Mouse (Mus musculus) layer of hippocampus, adult 18-20 months (tissue): ENCODE measurements around the gene Lrrtm3. TPM values are rescaled to one million over a fixed set of nuclear protein-coding genes. Genes with fewer than 3 reads are reported as not detected.
A peak's percentile ranks its signal among the peaks of the same experiment; 100 is the strongest.

Experiments used
- DNase-seq, 2 experiments: peaks; one replicate each; pipeline ENCODE4 v3.0.0; 2022; ENCODE audit warnings: low spot score in 2 of 2
- long read RNA-seq: library from polyadenylated mRNA; stranded (forward); transcript quantifications from one replicate; pipeline ENCODE4 v2.0.0, GENCODE M21; 2021
- total RNA-seq, 2 experiments: library from RNA; stranded (reverse); gene quantifications; 2 replicates each; pipeline ENCODE4 v1.2.3; 2021

The Lrrtm3 gene
- total RNA-seq: 10 to 100 TPM; 20.6 to 25.4 TPM
- long read RNA-seq, transcript Lrrtm3-201 (3 exons, 3,896 nt): major isoform, 18 of 21 reads
- long read RNA-seq, partial matches to known transcripts: 2 of 21 reads
- long read RNA-seq, other reads (novel, unspliced or antisense): 1 of 21 reads

DNA sequence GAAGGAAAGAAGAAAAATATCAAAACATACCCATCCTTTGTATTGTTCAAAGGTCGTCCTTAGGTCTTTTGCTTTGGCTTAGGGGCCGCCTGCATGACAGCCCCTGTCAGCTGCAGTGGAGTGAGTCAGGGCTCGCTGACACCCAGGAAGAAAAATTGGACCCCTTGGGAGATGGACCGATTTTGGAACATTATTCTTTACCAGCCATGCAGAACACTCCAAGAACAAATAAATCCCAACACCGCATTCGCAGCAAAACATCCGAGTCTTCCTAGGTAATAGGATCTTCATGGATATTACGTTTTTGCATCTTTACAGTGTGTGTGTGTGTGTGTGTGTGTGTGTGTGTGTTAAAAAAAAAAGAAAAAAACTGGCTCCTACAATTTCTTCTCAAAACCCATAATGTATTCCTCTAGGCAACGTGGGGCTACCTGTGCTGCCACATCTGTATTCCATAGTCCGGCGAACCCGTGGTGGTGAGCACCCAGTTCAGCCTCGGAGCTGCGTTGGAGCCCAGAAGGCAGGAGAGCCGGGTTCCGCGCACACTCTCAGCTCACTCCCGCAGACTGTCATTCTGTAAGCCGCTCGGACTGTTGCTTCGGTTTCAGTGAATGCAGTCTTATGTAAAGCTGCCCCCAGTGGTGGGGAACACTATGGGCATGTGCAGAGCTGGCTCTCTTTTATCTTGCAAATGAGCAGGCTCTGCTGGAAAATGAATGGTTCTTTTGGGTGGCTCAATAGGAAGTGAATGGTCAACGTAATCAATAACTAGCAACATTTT, at the start of gene Lrrtm3:
Gene Lrrtm3, minus strand, starts transcription at position 598 of the 781 bp plus-strand sequence.
- peak; percentile 72 to 88 for DNase-seq

DNA sequence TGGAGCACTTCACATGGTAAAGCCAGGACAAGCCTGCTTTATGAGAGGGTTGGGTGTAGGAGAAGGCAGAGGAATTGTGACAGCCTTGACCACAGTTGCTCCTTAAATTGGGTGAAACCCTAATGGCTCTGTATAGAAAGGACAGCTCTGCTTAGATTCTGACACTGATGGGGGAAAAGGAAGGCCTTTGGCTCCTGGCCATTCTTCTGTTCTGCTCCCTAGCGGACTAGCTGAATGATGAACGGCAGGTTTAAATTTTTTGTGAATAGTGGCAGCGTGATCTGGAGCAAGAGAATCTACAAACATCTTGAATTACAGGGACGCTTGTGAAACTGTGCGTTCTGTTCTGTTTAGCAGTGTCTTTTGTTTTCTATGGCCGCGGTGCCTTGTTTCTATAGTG, 45.4 kb upstream of the Lrrtm3 start:
- no peak for DNase-seq

- no peak for DNase-seq
These were observed 43.4 kb upstream of the Lrrtm3 start for GRCm38 (mm10) chr10:64133461-64133860.

DNA sequence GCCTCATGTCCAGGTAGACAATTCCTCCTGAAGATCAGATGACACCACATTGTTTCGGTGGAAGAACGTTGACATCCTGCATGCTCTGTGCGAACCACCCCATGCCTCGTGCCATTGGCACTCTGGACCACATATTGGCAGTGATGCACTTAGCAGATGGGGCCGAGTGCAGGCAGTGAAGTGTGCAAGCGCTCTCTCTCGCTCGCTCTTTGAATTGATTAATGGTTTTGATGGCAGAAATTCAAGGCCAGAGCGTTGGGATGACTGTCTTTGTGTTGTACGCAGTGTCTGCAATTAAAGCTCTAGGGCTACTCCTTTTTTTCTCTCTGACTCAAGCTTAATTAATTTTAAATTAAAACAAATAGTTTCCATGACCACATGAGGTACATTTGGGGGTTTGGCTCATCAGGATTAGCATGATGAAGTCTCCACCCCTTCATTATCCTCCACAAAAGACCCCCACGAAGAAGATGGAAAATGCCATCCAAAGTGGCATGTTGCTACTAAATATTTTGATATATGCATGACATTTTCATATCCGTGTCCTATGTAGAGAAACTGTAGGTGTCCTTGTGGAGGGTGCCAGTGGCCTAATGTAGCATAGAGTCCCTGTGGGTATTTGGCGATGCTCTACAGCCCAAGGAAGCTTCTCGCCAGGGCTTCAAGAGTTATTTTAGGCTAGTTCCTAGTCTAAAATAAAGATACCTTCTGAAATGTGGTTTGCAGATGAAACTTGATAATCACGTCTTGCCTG, 40.5 kb upstream of the Lrrtm3 start:
- peak; percentile 3 to 26 for DNase-seq

- no peak for DNase-seq
These were observed 28.8 kb upstream of the Lrrtm3 start for GRCm38 (mm10) chr10:64118833-64119232.

GRCm38 (mm10) chr10:64115246-64115645, 25.2 kb upstream of the Lrrtm3 start:
- no peak for DNase-seq

DNA sequence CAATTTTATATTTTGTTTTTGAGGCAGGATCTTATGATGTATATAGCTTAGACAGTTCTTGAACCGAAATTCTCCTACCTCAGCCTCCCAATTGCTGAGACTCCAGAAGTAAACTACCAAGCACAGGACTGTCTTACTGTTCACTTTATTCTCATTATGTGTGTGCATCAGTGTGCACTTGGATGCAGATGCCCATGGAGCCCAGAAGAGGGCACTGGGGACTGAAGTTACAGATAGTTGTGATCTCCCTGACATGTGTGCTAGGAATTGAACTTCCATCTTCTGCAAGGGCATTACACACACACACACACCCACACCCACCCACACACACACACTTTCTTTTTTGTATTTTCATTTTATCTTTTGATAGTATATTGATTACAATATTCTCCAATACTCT, 6.5 kb upstream of the Lrrtm3 start:
- DNase-seq: no peak

- peak in 1 of 2 experiments; percentile 22 for DNase-seq
These were observed 1.2 kb downstream of the Lrrtm3 start for GRCm38 (mm10) chr10:64088774-64089460.

DNA sequence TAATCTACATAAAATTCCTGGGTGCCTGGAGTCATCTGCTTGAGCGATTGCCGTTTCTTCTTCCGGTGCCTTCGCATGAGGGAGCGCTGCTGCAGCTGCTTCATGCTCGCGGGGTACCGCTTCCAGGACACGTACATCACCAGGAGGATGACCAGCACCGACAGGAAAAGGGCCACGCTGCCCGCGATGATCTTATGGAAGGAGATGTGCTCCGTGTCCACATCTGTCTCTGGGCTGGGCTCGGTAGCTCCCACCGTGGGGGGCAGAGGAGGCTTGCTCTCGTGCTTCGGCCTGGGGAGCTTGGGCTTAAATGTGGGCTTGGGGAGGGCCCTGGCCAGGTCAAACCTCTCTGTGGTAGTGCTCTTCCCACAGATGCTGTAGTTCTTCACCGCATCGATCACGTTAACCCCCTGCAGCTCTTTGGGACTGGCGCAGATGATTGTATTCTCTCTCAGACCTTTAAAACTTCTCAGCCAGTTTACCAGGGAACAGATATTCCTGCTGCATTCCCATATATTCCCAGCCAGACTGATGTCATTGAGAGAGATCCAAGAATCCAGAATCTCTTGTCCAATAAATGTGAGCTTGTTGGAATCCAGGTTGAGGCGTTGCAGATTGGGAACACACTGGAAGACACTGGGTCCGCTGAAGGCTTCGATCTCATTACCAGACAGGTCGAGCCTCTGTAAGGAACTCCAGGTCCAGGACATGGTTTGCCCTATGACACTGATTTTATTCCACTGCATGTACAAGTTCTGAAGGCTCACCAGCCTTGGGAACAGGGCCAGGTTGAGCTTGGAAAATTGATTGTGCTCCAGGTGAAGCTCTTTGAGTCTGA, 1.9 kb downstream of the Lrrtm3 start:
- DNase-seq: peak in 1 of 2 experiments; percentile 31

GRCm38 (mm10) chr10:64087521-64087920, 2.6 kb downstream of the Lrrtm3 start:
- peak in 1 of 2 experiments; percentile 33 for DNase-seq

GRCm38 (mm10) chr10:64086567-64087391, 3.3 kb downstream of the Lrrtm3 start:
- DNase-seq: peak in 1 of 2 experiments; percentile 26

DNA sequence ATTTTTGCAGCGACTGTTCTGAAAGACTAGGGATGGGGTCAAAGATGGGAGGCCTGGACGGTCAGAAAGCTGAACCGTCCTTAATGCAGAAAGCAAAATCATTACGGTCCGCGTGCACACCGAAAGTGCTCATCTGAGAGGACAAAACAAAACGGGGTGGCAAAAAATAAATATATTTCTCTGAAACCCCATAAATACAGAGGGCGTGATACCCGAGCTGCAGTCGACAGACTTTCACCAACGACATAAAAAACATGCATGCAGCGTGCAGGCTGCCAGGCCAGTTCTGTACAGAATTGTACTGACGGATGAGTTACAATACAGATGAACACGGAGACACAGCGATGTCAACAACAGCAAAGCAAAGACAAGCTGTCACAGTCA, 3.9 kb downstream of the Lrrtm3 start:
- peak in 1 of 2 experiments; percentile 20 for DNase-seq

DNA sequence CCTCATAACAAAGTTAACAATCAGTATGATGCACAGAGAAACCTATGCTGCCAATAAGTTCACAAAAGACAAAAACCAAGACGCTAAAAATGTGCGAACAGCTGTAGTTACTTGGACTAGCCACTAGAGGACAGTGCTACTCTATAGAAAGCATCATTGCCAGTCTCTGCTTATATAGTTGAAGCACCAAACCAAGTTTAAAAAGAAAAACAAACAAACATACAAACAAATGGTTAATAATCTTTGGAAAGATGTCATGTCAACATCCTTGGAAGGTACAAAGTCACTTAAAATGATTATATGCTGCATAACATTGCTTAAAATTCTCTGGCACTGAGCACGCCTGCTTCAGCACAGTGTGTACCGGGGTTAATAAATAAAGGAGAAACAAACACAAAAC, 5.6 kb downstream of the Lrrtm3 start:
- peak in 1 of 2 experiments; percentile 77 for DNase-seq

DNA sequence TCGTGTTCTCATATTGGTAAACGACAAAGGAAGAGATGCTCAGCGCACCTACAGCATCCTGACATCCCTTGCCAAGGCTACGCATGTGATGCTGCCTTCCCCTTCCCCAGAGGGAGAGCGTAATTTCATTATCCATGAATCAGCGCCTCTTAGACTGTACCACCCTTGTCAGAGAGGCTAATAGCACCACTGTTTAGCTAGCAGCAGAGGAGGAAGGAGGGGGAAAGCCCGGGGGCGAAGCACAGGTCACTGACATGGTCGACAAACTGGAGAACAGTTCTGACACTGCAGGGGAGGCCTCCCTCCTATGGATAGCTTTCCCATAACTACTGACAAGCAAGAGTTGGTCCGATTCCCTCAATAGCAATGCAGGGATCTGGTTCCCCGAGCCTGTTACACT, 6.3 kb downstream of the Lrrtm3 start:
- peak in 1 of 2 experiments; percentile 11 for DNase-seq

- no peak for DNase-seq
These were observed 7.7 kb downstream of the Lrrtm3 start for GRCm38 (mm10) chr10:64082345-64082744.

DNA sequence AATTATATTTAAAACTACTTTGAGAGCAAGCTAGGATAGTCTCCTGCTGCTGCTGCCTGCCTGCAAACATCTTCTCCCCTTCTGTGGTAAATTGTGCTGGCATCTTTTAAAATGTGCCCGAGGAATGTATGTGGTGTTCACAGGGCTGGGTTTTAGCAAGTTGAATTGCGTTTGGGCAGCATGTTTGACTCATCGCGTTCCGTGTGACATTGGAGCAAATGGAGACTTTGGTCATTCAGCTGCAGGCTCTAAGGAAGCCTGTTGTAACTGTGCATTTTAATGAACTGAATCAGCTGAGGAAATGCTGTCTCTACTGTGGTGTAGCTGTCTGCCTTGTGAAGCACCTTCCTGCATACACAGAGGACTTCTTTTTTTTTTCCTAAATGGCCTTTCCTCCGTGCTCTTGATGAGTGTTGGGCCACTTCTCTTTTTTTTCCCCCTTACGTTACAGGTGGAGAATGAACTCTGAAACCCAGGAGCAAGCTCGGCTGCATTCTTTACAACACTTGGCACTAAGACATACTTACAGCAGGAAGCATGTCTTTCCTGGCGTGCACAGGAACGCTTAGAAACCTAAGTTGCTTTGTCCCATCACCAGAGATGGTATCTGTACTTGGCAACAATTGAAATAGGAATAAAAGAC, 13.5 kb downstream of the Lrrtm3 start:
- no peak for DNase-seq

DNA sequence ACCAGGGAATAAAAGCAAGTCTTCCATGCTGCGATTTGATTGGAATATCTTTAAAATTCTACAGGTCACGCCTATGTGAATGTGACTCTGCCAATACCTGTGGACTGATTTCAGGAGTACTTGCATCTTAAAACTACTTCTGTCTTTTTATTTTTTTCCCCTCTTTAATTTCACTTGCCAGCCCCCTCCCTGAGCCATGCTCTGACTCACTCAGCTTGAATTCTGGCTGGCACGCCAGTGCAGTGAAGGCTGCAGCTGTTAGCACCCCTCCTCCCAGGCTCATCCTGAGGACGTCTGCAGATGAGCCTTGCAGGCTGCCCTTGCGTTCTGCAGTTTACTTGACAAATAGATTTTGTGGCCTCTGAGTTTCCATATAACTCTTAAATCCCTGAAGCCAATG, 14.1 kb downstream of the Lrrtm3 start:
- DNase-seq: peak in 1 of 2 experiments; percentile 69

GRCm38 (mm10) chr10:64063704-64064103, 26.4 kb downstream of the Lrrtm3 start:
- DNase-seq: peak in 1 of 2 experiments; percentile 31

GRCm38 (mm10) chr10:64049946-64050345, 40.1 kb downstream of the Lrrtm3 start:
- no peak for DNase-seq
